Mouse (Mus musculus): Measurements from ENCODE around the gene Rnf126. TPM values are rescaled to one million over a fixed set of nuclear protein-coding genes. Genes with fewer than 3 reads are reported as not detected.

Rnf126 gene
- polyA plus RNA-seq, 1 experiment from 2014 or later: 118 TPM

- DNase-seq (ENCODE audit: low spot score) (no peak), ATAC-seq (replicated peaks; ENCODE audit: low FRiP score) (no peak)
- Histone ChIP-seq H3K27me3 (ENCODE audit: control insufficient read depth, insufficient read depth, low read length) (no peaks in the 10 kb centered on the region), H3K4me3 (ENCODE audit: low read depth, low read length) (no peak overlapping the region), H3K36me3 (ENCODE audit: control insufficient read depth, insufficient read depth, low read length) (peaks cover 3% of the 10 kb centered on the region), H3K9me3 (ENCODE audit: control insufficient read depth, low read length) (no peaks in the 10 kb centered on the region), H3K4me2 (ENCODE audit: low read depth, low read length, severe bottlenecking) (no peak overlapping the region), H3K9ac (ENCODE audit: low read length) (no peak overlapping the region), H3K4me1 (replicated peaks; ENCODE audit: control insufficient read depth, insufficient read depth, low read length) (peaks cover 26% of the 10 kb centered on the region), H3K27ac (ENCODE audit: low read depth, low read length) (no peak overlapping the region)
- WGBS: 82% methylated on average over 11 of the region's 11 CpGs
These were observed 38.9 kb upstream of the Rnf126 start for GRCm38 (mm10) chr10:79805636-79806035.

GRCm38 (mm10) chr10:79803716-79804323, 37.1 kb upstream of the Rnf126 start:
- peak overlapping the region; percentile 62 for H3K9ac ChIP-seq (ENCODE audit: low read length)
- H3K27me3 ChIP-seq (ENCODE audit: control insufficient read depth, insufficient read depth, low read length): no peaks in the 10 kb centered on the region
- WGBS: 4% methylated on average over 29 of the region's 29 CpGs
- H3K27ac ChIP-seq (ENCODE audit: low read depth, low read length): peak overlapping the region; percentile 89
- H3K9me3 ChIP-seq (ENCODE audit: control insufficient read depth, low read length): no peaks in the 10 kb centered on the region
- peak overlapping the region; percentile 25 for H3K4me3 ChIP-seq (ENCODE audit: low read depth, low read length)
- ATAC-seq (replicated peaks; ENCODE audit: low FRiP score) (peak; percentile 96), DNase-seq (ENCODE audit: low spot score) (peak; percentile 96)
- H3K36me3 ChIP-seq (ENCODE audit: control insufficient read depth, insufficient read depth, low read length): no peaks in the 10 kb centered on the region; the same call in 1 of the 2 replicates
- H3K4me1 ChIP-seq (replicated peaks; ENCODE audit: control insufficient read depth, insufficient read depth, low read length): peaks cover 26% of the 10 kb centered on the region
- peak overlapping the region; percentile 60 for H3K4me2 ChIP-seq (ENCODE audit: low read depth, low read length, severe bottlenecking)

GRCm38 (mm10) chr10:79802331-79802971, 35.7 kb upstream of the Rnf126 start:
- Histone ChIP-seq H3K9me3 (ENCODE audit: control insufficient read depth, low read length) (no peaks in the 10 kb centered on the region), H3K4me3 (ENCODE audit: low read depth, low read length) (no peak overlapping the region), H3K27ac (ENCODE audit: low read depth, low read length) (peak overlapping the region; percentile 89), H3K4me2 (ENCODE audit: low read depth, low read length, severe bottlenecking) (no peak overlapping the region; the same call in 1 of the 2 replicates), H3K9ac (ENCODE audit: low read length) (peak overlapping the region; percentile 21), H3K4me1 (replicated peaks; ENCODE audit: control insufficient read depth, insufficient read depth, low read length) (peaks cover 28% of the 10 kb centered on the region), H3K27me3 (ENCODE audit: control insufficient read depth, insufficient read depth, low read length) (no peaks in the 10 kb centered on the region), H3K36me3 (ENCODE audit: control insufficient read depth, insufficient read depth, low read length) (no peaks in the 10 kb centered on the region)
- ATAC-seq (replicated peaks; ENCODE audit: low FRiP score): no peak
- DNase-seq (ENCODE audit: low spot score): peak; percentile 58
- 35% methylated on average over 11 of the region's 11 CpGs for WGBS

- DNase-seq (ENCODE audit: low spot score) (no peak), ATAC-seq (replicated peaks; ENCODE audit: low FRiP score) (no peak)
- Histone ChIP-seq H3K4me1 (replicated peaks; ENCODE audit: control insufficient read depth, insufficient read depth, low read length) (peaks cover 28% of the 10 kb centered on the region), H3K9ac (ENCODE audit: low read length) (peak overlapping the region; percentile 21; the same call in 1 of the 2 replicates), H3K9me3 (ENCODE audit: control insufficient read depth, low read length) (no peaks in the 10 kb centered on the region), H3K4me3 (ENCODE audit: low read depth, low read length) (no peak overlapping the region), H3K36me3 (ENCODE audit: control insufficient read depth, insufficient read depth, low read length) (no peaks in the 10 kb centered on the region), H3K27ac (ENCODE audit: low read depth, low read length) (peak overlapping the region; percentile 28), H3K27me3 (ENCODE audit: control insufficient read depth, insufficient read depth, low read length) (no peaks in the 10 kb centered on the region), H3K4me2 (ENCODE audit: low read depth, low read length, severe bottlenecking) (no peak overlapping the region; the same call in 1 of the 2 replicates)
- 26% methylated on average over 3 of the region's 3 CpGs for WGBS
These were observed 35.1 kb upstream of the Rnf126 start for GRCm38 (mm10) chr10:79801837-79802236.

- H3K4me2 ChIP-seq (ENCODE audit: low read depth, low read length, severe bottlenecking): no peak overlapping the region
- no peaks in the 10 kb centered on the region for H3K27me3 ChIP-seq (ENCODE audit: control insufficient read depth, insufficient read depth, low read length)
- 89% methylated on average over 11 of the region's 11 CpGs for WGBS
- no peaks in the 10 kb centered on the region for H3K36me3 ChIP-seq (ENCODE audit: control insufficient read depth, insufficient read depth, low read length)
- no peaks in the 10 kb centered on the region for H3K9me3 ChIP-seq (ENCODE audit: control insufficient read depth, low read length)
- no peak for DNase-seq (ENCODE audit: low spot score)
- no peak overlapping the region for H3K9ac ChIP-seq (ENCODE audit: low read length)
- no peak overlapping the region for H3K4me3 ChIP-seq (ENCODE audit: low read depth, low read length)
- H3K27ac ChIP-seq (ENCODE audit: low read depth, low read length): no peak overlapping the region
- ATAC-seq (replicated peaks; ENCODE audit: low FRiP score): no peak
- H3K4me1 ChIP-seq (replicated peaks; ENCODE audit: control insufficient read depth, insufficient read depth, low read length): peaks cover 25% of the 10 kb centered on the region
These were observed 33.8 kb upstream of the Rnf126 start for GRCm38 (mm10) chr10:79800508-79800907.

GRCm38 (mm10) chr10:79798289-79798928, 31.7 kb upstream of the Rnf126 start:
- no peaks in the 10 kb centered on the region for H3K27me3 ChIP-seq (ENCODE audit: control insufficient read depth, insufficient read depth, low read length)
- DNase-seq (ENCODE audit: low spot score): no peak
- no peak overlapping the region for H3K27ac ChIP-seq (ENCODE audit: low read depth, low read length)
- no peaks in the 10 kb centered on the region for H3K36me3 ChIP-seq (ENCODE audit: control insufficient read depth, insufficient read depth, low read length)
- H3K4me1 ChIP-seq (replicated peaks; ENCODE audit: control insufficient read depth, insufficient read depth, low read length): peaks cover 22% of the 10 kb centered on the region
- no peak overlapping the region for H3K4me3 ChIP-seq (ENCODE audit: low read depth, low read length)
- H3K4me2 ChIP-seq (ENCODE audit: low read depth, low read length, severe bottlenecking): no peak overlapping the region
- 90% methylated on average over 12 of the region's 12 CpGs for WGBS
- H3K9ac ChIP-seq (ENCODE audit: low read length): no peak overlapping the region
- no peaks in the 10 kb centered on the region for H3K9me3 ChIP-seq (ENCODE audit: control insufficient read depth, low read length)
- ATAC-seq (replicated peaks; ENCODE audit: low FRiP score): no peak

- 58% methylated on average over 15 of the region's 15 CpGs for WGBS
- H3K27ac ChIP-seq (ENCODE audit: low read depth, low read length): no peak overlapping the region
- no peaks in the 10 kb centered on the region for H3K27me3 ChIP-seq (ENCODE audit: control insufficient read depth, insufficient read depth, low read length)
- H3K4me1 ChIP-seq (replicated peaks; ENCODE audit: control insufficient read depth, insufficient read depth, low read length): peaks cover 17% of the 10 kb centered on the region
- H3K4me3 ChIP-seq (ENCODE audit: low read depth, low read length): no peak overlapping the region
- no peaks in the 10 kb centered on the region for H3K9me3 ChIP-seq (ENCODE audit: control insufficient read depth, low read length)
- no peaks in the 10 kb centered on the region for H3K36me3 ChIP-seq (ENCODE audit: control insufficient read depth, insufficient read depth, low read length)
- ATAC-seq (replicated peaks; ENCODE audit: low FRiP score) (no peak), DNase-seq (ENCODE audit: low spot score) (peak; percentile 56)
- H3K9ac ChIP-seq (ENCODE audit: low read length): no peak overlapping the region
- H3K4me2 ChIP-seq (ENCODE audit: low read depth, low read length, severe bottlenecking): no peak overlapping the region
These were observed 30.6 kb upstream of the Rnf126 start for GRCm38 (mm10) chr10:79797326-79797725.

- no peak overlapping the region for H3K4me2 ChIP-seq (ENCODE audit: low read depth, low read length, severe bottlenecking)
- peaks cover 11% of the 10 kb centered on the region; the same call in 1 of the 2 replicates for H3K4me1 ChIP-seq (replicated peaks; ENCODE audit: control insufficient read depth, insufficient read depth, low read length)
- no peak overlapping the region for H3K9ac ChIP-seq (ENCODE audit: low read length)
- no peak overlapping the region for H3K4me3 ChIP-seq (ENCODE audit: low read depth, low read length)
- no peak overlapping the region for H3K27ac ChIP-seq (ENCODE audit: low read depth, low read length)
- ATAC-seq (replicated peaks; ENCODE audit: low FRiP score) (no peak), DNase-seq (ENCODE audit: low spot score) (no peak)
- WGBS: 100% methylated on average over 3 of the region's 3 CpGs
- H3K36me3 ChIP-seq (ENCODE audit: control insufficient read depth, insufficient read depth, low read length): no peaks in the 10 kb centered on the region
- no peaks in the 10 kb centered on the region for H3K9me3 ChIP-seq (ENCODE audit: control insufficient read depth, low read length)
- no peaks in the 10 kb centered on the region for H3K27me3 ChIP-seq (ENCODE audit: control insufficient read depth, insufficient read depth, low read length)
These were observed 29.2 kb upstream of the Rnf126 start for GRCm38 (mm10) chr10:79795905-79796304.

All from forebrain, embryonic 11.5 days (tissue).